8 mouse cellular contexts compared by ENCODE assay signal in the genomic region with DNA sequence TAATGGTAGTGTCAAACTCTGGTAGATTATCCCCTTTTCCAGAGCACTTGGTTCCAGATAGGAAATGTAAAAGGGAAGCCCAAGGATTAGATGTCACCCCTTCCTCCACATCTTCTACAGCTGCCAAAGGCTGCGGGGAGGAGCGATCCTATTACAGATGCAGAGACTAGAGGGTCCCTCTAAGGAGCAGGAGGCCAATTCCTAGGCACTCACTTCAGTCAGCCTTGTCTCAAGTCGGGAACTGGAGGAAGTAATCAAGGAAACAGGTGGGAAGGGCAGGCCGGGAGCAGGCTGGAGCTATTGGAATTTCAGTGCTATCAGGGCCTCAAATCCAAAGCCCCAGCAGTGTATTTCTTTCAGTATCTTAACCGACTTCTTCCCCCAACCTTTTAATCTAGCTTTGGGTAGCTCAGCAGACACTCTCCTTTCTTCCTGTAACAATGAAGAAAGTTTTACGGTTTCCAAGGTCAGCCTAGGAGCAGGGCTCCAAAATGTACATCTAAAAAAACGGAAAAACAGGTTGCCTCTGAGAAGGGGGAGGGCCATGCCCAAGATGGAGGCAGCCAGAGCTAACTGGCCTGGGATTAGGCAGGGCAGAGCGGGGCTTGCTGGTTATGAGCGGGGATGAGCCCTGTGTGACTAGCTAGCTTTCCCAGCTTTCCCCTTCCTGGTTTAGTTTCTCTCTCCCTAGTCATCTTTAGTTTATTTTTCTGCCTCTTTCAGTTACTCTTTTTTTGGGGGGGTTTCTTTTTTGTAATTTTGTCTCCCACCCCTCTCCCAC. TPM values are rescaled to one million over a fixed set of nuclear protein-coding genes. Genes with fewer than 3 reads are reported as not detected.
DNase-seq lines count a peak whose midpoint lies in the region; ATAC-seq and TF ChIP-seq lines count a peak whose summit lies in the region.

No protein-coding gene starts in this region.

- peak overlapping the region; percentile 83 for H3K4me2 ChIP-seq in forebrain, embryonic 15.5 days (replicated peaks)
- no peak overlapping the region for H3K4me2 ChIP-seq in liver, embryonic 15.5 days

- H3K4me1 ChIP-seq in forebrain, embryonic 15.5 days, result peaks cover 79% of the 10 kb centered on the region
- peaks cover 52% of the 10 kb centered on the region for H3K4me1 ChIP-seq in liver, embryonic 15.5 days (replicated peaks)

- peak overlapping the region; percentile 93 for H3K9ac ChIP-seq in forebrain, embryonic 15.5 days (replicated peaks)
- H3K9ac ChIP-seq in liver, embryonic 15.5 days, result no peak overlapping the region

- 1% methylated on average over 9 of the region's 9 CpGs for WGBS in forebrain, embryonic 15.5 days
- WGBS in liver, embryonic 15.5 days (ENCODE audit: insufficient replicate concordance), result 49% methylated on average over 9 of the region's 9 CpGs

- intact Hi-C loops in gastrocnemius, postnatal 14 days (cut with DNase I; ENCODE audit: low total_unique reads), result no loop called here
- intact Hi-C loops in left cerebral cortex, postnatal 36 days (cut with DNase I), result no loop called here

- no peak for TF ChIP-seq POLR2A in brain, embryonic 14.5 days (IDR thresholded peaks at IDR 0.05; ENCODE audit: borderline replicate concordance, extremely low read depth, insufficient read depth, insufficient read length, poor library complexity, severe bottlenecking)

- no peak for ATAC-seq in forebrain, embryonic 15.5 days (replicated peaks)
- no peak for ATAC-seq in liver, embryonic 15.5 days (ENCODE audit: insufficient read depth)

- no peaks in the 10 kb centered on the region for H3K27me3 ChIP-seq in forebrain, embryonic 15.5 days
- peaks cover 26% of the 10 kb centered on the region for H3K27me3 ChIP-seq in liver, embryonic 15.5 days

- no peak for TF ChIP-seq CTCF in brain, embryonic 14.5 days (IDR thresholded peaks at IDR 0.05; ENCODE audit: borderline replicate concordance, extremely low read depth, insufficient read depth, insufficient read length)

- H3K4me3 ChIP-seq in forebrain, embryonic 15.5 days, result peak overlapping the region; percentile 72
- no peak overlapping the region for H3K4me3 ChIP-seq in liver, embryonic 15.5 days (replicated peaks)

- peaks cover 10% of the 10 kb centered on the region for H3K36me3 ChIP-seq in forebrain, embryonic 15.5 days
- H3K36me3 ChIP-seq in liver, embryonic 15.5 days (replicated peaks), result peaks cover 28% of the 10 kb centered on the region

- H3K9me3 ChIP-seq in forebrain, embryonic 15.5 days, result no peaks in the 10 kb centered on the region
- no peaks in the 10 kb centered on the region for H3K9me3 ChIP-seq in liver, embryonic 15.5 days (replicated peaks)

- peak overlapping the region; percentile 98 for H3K27ac ChIP-seq in forebrain, embryonic 15.5 days (replicated peaks)
- 0 out of 2 replicates have a peak overlapping the region, but pooled peaks have one; percentile 11 for H3K27ac ChIP-seq in liver, embryonic 15.5 days (replicated peaks)

- peak; percentile 15 for DNase-seq in gastrocnemius, postnatal 14 days
- no peak for DNase-seq in gastrocnemius, postnatal 25 days
- peak; percentile 59 for DNase-seq in brain, embryonic 14.5 days (ENCODE audit: low read depth)
- DNase-seq in left cerebral cortex, postnatal 36 days (ENCODE audit: low spot score in 2 of 2), result no peak
- no peak for DNase-seq in frontal cortex, adult 2 months (ENCODE audit: extremely low spot score in 1 of 2, low spot score in 1 of 2)
- DNase-seq in lung, postnatal 36 days, result no peak

RNA-seq across cellular contexts. Expression of a gene that starts 2.4 kb away (rescaled TPM):
- 10 to 100 TPM; 39.2 to 60.3 TPM for total RNA-seq in gastrocnemius, postnatal 14 days (2021)
- total RNA-seq in gastrocnemius, postnatal 25 days (2021), result 10 to 100 TPM; 32.6 to 33.3 TPM
- polyA plus RNA-seq in brain, embryonic 14.5 days (2012; rRNA removed), result 308 and 321 TPM in 2 replicates
- polyA plus RNA-seq in forebrain, embryonic 15.5 days (2015; fragmentation: Nextera tagmentation; extraction: Ambion mirVana), result 462 and 488 TPM in 2 replicates
- 20.2 and 22.3 TPM in 2 replicates for polyA plus RNA-seq in liver, embryonic 15.5 days (2015; fragmentation: Nextera tagmentation; extraction: Ambion mirVana)
- 100 to 1,000 TPM; 409 to 413 TPM for total RNA-seq in left cerebral cortex, postnatal 36 days (2021)
- 538 and 542 TPM in 2 replicates for polyA plus RNA-seq in frontal cortex, adult 2 months (2012; rRNA removed)

RNA-seq across cellular contexts. Expression of a gene that starts 15.4 kb away (rescaled TPM):
- 1,000 to 10,000 TPM; 6,638 to 7,021 TPM for total RNA-seq in gastrocnemius, postnatal 14 days (2021)
- total RNA-seq in gastrocnemius, postnatal 25 days (2021), result 1,000 to 10,000 TPM; 5,450 to 5,866 TPM
- polyA plus RNA-seq in brain, embryonic 14.5 days (2012; rRNA removed), result 2.6 and 3.9 TPM in 2 replicates
- polyA plus RNA-seq in forebrain, embryonic 15.5 days (2015; fragmentation: Nextera tagmentation; extraction: Ambion mirVana), result 6.2 and 6.4 TPM in 2 replicates
- polyA plus RNA-seq in liver, embryonic 15.5 days (2015; fragmentation: Nextera tagmentation; extraction: Ambion mirVana), result 2.9 and 5.0 TPM in 2 replicates
- 1 to 10 TPM in 1 of 2 experiments, under 1 TPM in 1; 0.67 to 1.0 TPM for total RNA-seq in left cerebral cortex, postnatal 36 days (2021)
- polyA plus RNA-seq in frontal cortex, adult 2 months (2012; rRNA removed), result 1.4 TPM in 2 replicates

RNA-seq across cellular contexts. Expression of a gene that starts 54.0 kb away (rescaled TPM):
- total RNA-seq in gastrocnemius, postnatal 14 days (2021), result under 1 TPM; 0.66 to 0.96 TPM
- under 1 TPM; 0.59 to 0.88 TPM for total RNA-seq in gastrocnemius, postnatal 25 days (2021)
- polyA plus RNA-seq in brain, embryonic 14.5 days (2012; rRNA removed), result 0.05 and 0.08 TPM in 2 replicates
- 0.09 and 0.10 TPM in 2 replicates for polyA plus RNA-seq in forebrain, embryonic 15.5 days (2015; fragmentation: Nextera tagmentation; extraction: Ambion mirVana)
- 0.02 TPM in 1 of 2 replicates, not detected in the other for polyA plus RNA-seq in liver, embryonic 15.5 days (2015; fragmentation: Nextera tagmentation; extraction: Ambion mirVana)
- not detected for total RNA-seq in left cerebral cortex, postnatal 36 days (2021)
- polyA plus RNA-seq in frontal cortex, adult 2 months (2012; rRNA removed), result not detected in 2 replicates

RNA-seq across cellular contexts. Expression of a gene that starts 56.3 kb away (rescaled TPM):
- total RNA-seq in gastrocnemius, postnatal 14 days (2021), result 100 to 1,000 TPM; 131 to 134 TPM
- total RNA-seq in gastrocnemius, postnatal 25 days (2021), result 100 to 1,000 TPM; 131 to 159 TPM
- polyA plus RNA-seq in brain, embryonic 14.5 days (2012; rRNA removed), result 76.6 and 84.5 TPM in 2 replicates
- polyA plus RNA-seq in forebrain, embryonic 15.5 days (2015; fragmentation: Nextera tagmentation; extraction: Ambion mirVana), result 104 and 109 TPM in 2 replicates
- polyA plus RNA-seq in liver, embryonic 15.5 days (2015; fragmentation: Nextera tagmentation; extraction: Ambion mirVana), result 55.3 and 62.8 TPM in 2 replicates
- total RNA-seq in left cerebral cortex, postnatal 36 days (2021), result 100 to 1,000 TPM; 113 to 124 TPM
- polyA plus RNA-seq in frontal cortex, adult 2 months (2012; rRNA removed), result 92.6 and 102 TPM in 2 replicates

RNA-seq across cellular contexts. Expression of a gene that starts 57.2 kb away (rescaled TPM):
- total RNA-seq in gastrocnemius, postnatal 14 days (2021), result 10 to 100 TPM; 11.1 to 12.5 TPM
- 10 to 100 TPM in 1 of 2 experiments, 1 to 10 TPM in 1; 9.2 to 10.7 TPM for total RNA-seq in gastrocnemius, postnatal 25 days (2021)
- 110 and 207 TPM in 2 replicates for polyA plus RNA-seq in brain, embryonic 14.5 days (2012; rRNA removed)
- polyA plus RNA-seq in forebrain, embryonic 15.5 days (2015; fragmentation: Nextera tagmentation; extraction: Ambion mirVana), result 137 and 162 TPM in 2 replicates
- 17.9 and 23.1 TPM in 2 replicates for polyA plus RNA-seq in liver, embryonic 15.5 days (2015; fragmentation: Nextera tagmentation; extraction: Ambion mirVana)
- total RNA-seq in left cerebral cortex, postnatal 36 days (2021), result 100 to 1,000 TPM; 253 to 300 TPM
- 230 and 251 TPM in 2 replicates for polyA plus RNA-seq in frontal cortex, adult 2 months (2012; rRNA removed)

Comparison
In these comparisons a context has a peak if more than half of its experiments do, and no peak if none do; other contexts are left out.
1. DNase-seq: peak in gastrocnemius, postnatal 14 days (single experiment) and brain, embryonic 14.5 days (single experiment); none in gastrocnemius, postnatal 25 days (single experiment), left cerebral cortex, postnatal 36 days (0 of 2), frontal cortex, adult 2 months (0 of 2) and lung, postnatal 36 days (single experiment).
2. RNA of a gene that starts 2.4 kb away (polyA plus RNA-seq): 538 to 542 TPM in frontal cortex, adult 2 months, 462 to 488 TPM in forebrain, embryonic 15.5 days and 308 to 321 TPM in brain, embryonic 14.5 days; 20.2 to 22.3 TPM in liver, embryonic 15.5 days; every median in the first group is over 10 times any median in the second.